Mouse (Mus musculus): ENCODE measurements around the gene Sec63.

DNA sequence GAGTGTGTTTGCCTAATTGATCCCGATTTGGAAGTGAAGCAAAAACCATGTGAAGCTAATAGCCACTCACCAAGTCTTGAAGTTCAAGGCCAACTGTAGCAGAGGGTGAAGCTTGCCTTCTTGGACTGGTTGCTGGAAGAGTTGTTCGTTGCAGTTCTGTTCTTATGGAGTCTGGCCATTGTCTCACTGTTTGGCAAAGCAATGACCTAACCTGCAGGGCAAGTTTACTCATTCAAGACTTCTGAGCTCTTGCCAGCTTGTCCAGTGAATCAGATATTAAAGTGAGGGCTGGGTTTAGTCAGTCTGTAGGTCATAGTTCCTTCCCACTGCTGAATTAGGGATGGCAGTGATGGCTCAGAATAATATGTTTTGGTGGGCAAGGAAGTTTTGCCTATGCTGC is 7.0 kb upstream of the Sec63 start:
- TF ChIP-seq POLR2A (IDR thresholded peaks at IDR 0.05; ENCODE audit: insufficient read length, low read depth) (no peak), MAX (IDR thresholded peaks at IDR 0.05; ENCODE audit: low read depth) (no peak), REST (IDR thresholded peaks at IDR 0.05; ENCODE audit: insufficient read depth, insufficient read length) (no peak), USF1 (IDR thresholded peaks at IDR 0.05; ENCODE audit: low read depth) (no peak), POLR2AphosphoS2 (IDR thresholded peaks at IDR 0.05; ENCODE audit: insufficient read length, low read depth) (no peak), TCF3 (IDR thresholded peaks at IDR 0.05; ENCODE audit: insufficient read length, low read depth) (no peak)

Measured in myocyte (in vitro differentiated cells).